Mouse (Mus musculus): Measurements from ENCODE around the gene Kel.

Kel gene

GRCm38 (mm10) chr6:41704123-41704522 lies at the start of gene Kel:
Kel (minus strand) TSS chr6:41704339.
- DNase-seq (ENCODE audit: low spot score in 2 of 2) = peak; percentile 74 to 82

- DNase-seq (ENCODE audit: low spot score in 2 of 2) = no peak
These were observed 40.7 kb upstream of the Kel start for GRCm38 (mm10) chr6:41744664-41745392.

DNA sequence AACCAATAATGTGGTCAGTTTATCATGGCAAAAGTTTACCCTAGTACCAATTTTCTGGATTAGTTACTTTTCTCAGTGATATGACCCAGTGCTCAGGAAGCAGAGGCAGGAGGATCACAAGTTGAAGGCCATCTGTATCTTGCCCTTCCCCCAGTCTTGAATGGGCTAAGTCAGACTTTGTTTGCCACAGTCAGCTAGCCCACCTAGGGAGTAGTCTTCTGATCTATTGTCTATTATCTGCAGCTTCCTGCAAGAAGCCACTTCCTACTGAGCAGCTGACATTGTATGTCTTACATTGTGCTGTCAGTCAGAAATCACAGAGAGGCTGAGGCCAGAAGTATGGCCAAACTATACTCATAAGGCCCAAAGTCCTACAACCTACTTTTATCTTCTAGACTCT lies 37.0 kb upstream of the Kel start:
- no peak for DNase-seq (ENCODE audit: low spot score in 2 of 2)

GRCm38 (mm10) chr6:41734719-41735470 lies 30.8 kb upstream of the Kel start:
- DNase-seq (ENCODE audit: low spot score in 2 of 2) = no peak

GRCm38 (mm10) chr6:41727989-41728609 lies 24.0 kb upstream of the Kel start:
- peak in 1 of 2 experiments; percentile 31 for DNase-seq (ENCODE audit: low spot score in 2 of 2)

- no peak for DNase-seq (ENCODE audit: low spot score in 2 of 2)
These were observed 17.3 kb upstream of the Kel start for GRCm38 (mm10) chr6:41721430-41721829.

DNA sequence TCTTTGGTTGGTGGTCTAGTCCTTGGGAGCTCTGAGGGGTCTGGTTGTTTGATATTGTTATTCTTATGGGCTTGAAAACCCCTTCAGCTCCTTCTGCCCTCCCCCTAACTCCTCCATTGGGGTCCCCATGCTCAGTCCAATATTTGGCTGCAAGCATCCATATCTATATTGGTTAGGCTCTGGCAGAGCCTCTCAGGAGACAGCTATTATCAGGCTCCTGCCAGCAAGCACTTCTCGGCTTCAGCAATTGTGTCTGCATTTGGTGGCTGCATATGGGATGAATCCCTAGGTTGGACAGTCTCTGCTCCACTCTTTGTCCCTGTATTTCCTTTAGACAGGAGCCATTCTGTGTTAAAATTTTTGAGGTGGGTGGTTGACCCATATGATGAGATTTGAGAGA lies 6.1 kb upstream of the Kel start:
- no peak for DNase-seq (ENCODE audit: low spot score in 2 of 2)

GRCm38 (mm10) chr6:41706275-41706674 lies 2.1 kb upstream of the Kel start:
- DNase-seq (ENCODE audit: low spot score in 2 of 2) = peak; percentile 65 to 73

DNA sequence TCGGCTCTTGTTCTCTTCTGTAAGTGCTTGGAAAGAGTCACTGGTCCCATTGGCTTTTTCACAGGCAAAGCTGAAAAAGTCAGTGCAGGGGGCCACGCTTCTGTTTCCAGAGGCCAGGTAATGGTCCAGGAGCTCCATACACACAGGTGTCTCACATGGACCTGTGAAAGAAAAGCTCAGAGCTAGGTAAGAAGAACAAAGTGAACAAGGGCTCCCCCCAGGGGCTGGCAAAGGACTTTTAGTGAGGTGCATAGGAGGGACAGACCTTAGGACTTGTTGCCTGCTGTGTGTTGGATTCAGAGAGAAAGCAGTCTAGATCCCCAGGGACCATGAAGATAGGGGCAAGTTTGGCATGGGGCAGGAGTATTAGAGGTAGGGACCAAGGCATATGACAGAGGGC lies 1.2 kb downstream of the Kel start:
- peak; percentile 76 to 83 for DNase-seq (ENCODE audit: low spot score in 2 of 2)

DNA sequence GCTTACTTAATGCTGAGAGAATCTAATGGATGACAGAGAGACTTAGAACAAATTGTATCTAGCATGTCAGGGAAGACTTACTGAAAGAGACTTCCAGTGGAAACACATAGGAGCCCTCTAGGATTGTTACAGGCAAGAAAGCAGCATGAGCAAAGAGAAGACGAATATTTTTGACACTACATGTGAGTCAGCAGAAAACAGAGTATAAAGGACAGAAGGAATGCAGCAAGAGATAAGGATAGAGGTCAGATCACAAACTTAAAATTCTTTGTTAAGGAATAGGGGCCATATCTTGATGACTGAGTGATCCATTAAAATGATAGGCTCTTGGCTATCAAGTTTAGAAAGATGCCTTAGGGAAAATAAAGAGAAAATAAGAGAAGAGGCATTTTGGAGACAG lies 2.9 kb downstream of the Kel start:
- DNase-seq (ENCODE audit: low spot score in 2 of 2) = no peak

GRCm38 (mm10) chr6:41694407-41694806 lies 9.7 kb downstream of the Kel start:
- no peak for DNase-seq (ENCODE audit: low spot score in 2 of 2)

GRCm38 (mm10) chr6:41692200-41692599 lies 11.9 kb downstream of the Kel start:
- DNase-seq (ENCODE audit: low spot score in 2 of 2) = no peak

DNA sequence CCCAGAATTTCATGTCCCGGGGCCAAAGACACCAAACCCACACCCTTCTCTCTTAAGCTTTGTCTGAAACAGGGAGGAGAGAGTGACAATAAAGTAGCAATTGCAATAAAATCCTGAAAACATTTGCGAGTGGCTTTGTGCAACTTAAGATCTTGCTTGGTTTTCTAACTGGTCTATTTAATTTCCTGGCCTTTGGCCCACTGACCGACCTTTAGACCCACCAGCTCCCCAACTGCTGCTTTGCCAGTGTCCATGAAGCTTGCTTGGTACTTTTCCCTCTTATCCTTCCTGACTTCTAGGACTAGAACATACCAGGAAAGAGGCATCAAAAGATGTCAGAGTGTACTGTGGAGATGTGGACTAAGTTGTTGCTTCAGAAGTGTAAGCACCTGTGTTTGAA lies 18.5 kb downstream of the Kel start:
- DNase-seq (ENCODE audit: low spot score in 2 of 2) = no peak

DNA sequence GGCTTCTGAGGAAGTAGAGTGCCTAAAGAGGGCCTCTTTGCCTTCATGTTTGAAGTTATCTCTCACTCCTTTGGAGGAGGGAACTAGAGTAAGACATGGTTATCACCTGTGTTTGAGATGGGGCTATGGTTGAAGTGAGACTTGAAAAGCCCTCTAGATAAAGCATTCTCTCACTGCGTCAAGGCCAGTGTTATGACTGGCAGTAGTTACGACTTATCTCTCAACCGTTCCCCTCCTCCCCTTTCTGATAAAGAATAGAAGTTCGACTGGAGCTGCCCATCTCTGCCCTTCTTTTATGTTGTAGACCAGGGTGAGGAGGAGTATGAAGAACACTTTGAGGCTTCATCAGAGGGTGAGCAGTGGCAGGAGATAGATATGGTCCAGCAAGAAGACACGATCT lies 19.2 kb downstream of the Kel start:
- no peak for DNase-seq (ENCODE audit: low spot score in 2 of 2)

DNA sequence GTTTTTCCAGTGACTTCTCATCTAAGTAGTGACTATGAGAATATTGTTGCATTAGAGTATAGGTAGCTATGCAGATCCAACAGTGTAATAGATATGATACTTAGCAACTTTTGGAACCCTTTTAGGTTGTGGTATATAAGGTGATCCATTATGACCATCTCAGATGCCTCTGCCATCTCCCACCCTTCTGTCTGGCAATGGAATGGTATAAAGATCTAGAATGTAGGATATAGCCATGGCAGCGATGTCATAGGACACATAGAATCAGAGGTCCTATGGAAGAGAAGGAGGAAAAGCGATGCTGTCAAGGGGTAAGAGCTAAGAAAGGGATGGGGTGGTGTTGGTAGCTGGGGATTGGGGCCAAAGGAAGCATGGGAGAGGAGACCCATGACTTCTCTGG lies 20.0 kb downstream of the Kel start, which contains the start of gene Llcfc1:
Gene Llcfc1 (plus strand): TSS at position 301 of the 400 bp plus-strand sequence.
- no peak for DNase-seq (ENCODE audit: low spot score in 2 of 2)

DNA sequence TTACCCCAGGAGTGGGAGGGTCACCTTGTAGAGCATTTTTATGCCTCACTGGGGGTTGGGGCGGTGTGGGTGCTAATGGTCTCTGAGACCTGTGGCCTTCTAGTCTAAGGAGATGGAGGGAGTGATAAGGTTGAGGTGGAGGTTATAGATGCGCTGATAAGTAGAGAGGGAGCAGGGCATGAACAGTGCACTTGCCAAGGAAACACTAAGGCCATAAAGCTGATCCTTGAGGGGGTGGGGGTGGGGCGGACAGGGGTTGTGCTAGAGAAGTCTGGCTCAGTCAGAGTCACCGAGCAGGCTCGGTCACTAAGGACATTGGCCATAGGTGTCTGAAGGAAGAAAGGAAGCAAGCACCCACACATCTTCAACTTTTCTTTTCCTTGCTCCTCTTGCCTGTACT lies 22.5 kb downstream of the Kel start:
- DNase-seq (ENCODE audit: low spot score in 2 of 2) = no peak

- no peak for DNase-seq (ENCODE audit: low spot score in 2 of 2)
These were observed 23.5 kb downstream of the Kel start, which contains the start of gene Trpv5 for GRCm38 (mm10) chr6:41680669-41681068. Trpv5 (minus strand) TSS chr6:41680769.

- no peak for DNase-seq (ENCODE audit: low spot score in 2 of 2)
These were observed 27.6 kb downstream of the Kel start for GRCm38 (mm10) chr6:41676530-41676929.

DNA sequence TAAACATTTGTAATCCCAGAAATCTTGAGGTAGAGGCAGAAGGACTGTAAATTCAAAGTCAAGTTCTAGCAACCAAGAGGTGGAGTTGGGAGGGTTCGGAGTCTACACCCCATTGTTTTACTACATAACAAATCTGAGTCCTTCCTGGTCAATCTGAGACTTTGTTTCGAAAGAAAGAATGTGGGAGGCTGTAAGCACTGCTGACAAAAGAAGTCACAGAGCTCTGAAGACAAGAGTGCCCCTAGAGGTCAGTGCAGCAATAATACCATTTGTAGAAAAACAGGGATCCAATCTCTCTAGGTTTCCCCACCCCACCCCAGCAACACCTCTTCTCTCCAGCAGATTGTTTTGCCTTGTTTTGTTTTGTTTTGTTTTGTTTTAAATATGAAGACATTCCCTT lies 41.8 kb downstream of the Kel start:
- no peak for DNase-seq (ENCODE audit: low spot score in 2 of 2)

DNA sequence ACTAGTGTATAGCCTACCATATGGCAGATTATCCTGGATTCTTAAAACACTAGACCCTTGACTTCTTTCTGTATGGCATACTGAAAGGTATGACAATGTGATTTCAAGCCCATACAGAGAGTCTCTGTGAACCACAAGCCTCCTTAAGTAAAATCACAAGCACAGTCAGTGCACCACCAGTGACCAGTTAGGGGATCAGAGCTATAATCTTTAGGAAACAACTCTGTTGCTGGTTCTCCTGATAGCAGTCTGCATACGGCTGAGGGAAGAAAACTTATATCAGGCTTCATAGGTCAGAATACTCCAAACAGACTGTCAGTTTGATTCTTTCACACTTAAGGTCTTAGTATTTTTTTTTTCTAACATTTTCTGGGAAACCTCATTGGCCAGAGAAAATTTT lies 45.7 kb downstream of the Kel start:
- DNase-seq (ENCODE audit: low spot score in 2 of 2) = no peak

DNA sequence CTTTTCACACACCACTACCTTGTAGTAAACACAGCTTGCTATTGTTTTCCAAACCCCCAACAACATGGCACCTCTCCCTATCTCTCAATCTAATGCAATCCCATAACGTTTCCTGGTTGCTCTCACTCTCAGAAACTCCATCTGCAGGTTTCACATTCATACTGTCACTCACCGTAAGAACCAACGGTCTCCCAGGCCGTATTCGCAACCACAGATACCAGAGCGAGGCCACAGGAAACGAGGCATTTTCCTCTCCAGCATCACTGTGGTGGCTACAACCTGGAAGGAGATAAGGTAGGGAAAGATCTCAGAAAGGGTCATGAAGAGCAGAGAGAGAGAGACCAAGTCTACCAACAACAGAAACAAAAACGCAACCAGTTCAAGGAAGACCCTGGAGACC lies 49.5 kb downstream of the Kel start:
- no peak for DNase-seq (ENCODE audit: low spot score in 2 of 2)

DNA sequence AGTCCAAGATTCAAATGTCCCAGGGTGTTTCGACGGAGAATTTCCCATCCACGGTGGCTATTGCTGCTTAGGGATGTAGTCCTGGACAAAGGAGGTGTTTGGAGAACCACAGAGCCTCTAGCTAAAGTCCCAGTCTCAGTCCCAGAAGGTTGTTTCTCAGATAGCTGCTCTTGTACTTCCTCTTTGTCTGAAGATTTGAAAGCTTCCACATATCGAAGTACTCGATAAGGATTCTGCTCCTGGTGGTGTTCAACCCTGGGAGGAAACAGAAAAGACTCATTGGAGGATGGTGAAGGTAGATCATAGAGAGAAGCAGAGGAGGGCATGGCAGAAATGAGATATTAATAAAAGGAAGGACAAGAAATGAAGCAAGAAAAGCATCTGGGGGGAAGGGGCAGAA lies 51.0 kb downstream of the Kel start:
- DNase-seq (ENCODE audit: low spot score in 2 of 2) = no peak

DNA sequence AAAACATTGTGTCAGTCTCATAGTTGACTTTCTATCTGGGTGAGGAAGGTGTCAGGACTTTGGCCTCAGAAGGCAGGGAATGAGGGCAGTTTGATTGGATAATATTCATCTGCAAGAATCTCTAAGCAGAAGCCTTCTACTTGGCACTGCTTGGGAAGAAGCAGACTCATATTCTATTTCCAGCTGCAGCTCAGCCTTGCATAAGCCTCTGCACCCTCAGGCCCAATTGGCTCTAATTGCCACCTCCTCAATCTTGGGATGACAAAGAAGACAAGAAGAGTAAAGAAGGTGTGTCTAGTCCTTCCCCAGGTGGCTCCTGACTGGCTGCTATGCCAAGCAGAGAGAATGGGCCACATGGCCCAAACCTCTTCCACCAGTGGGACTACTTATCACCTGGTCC lies 57.5 kb downstream of the Kel start:
- no peak for DNase-seq (ENCODE audit: low spot score in 2 of 2)

All from spleen, postnatal 4 days (tissue).